Mouse (Mus musculus) cortical plate, adult 2 months (tissue): Measurements from ENCODE around the gene G2e3.

Source experiments
- CTCF ChIP-seq: fragments of 200-500 bp; IDR thresholded peaks from 2 replicates; pipeline ENCODE4 v1.5.1; 2011; ENCODE audit warnings: mild to moderate bottlenecking, control low read depth, low read length; ENCODE audit not compliant: insufficient read depth; ENCODE audit errors: extremely low read depth
- POLR2A ChIP-seq: fragments of 200-500 bp; IDR thresholded peaks from 2 replicates; pipeline ENCODE4 v1.6.1; 2011; ENCODE audit warnings: mild to moderate bottlenecking, low read length, control low read depth; ENCODE audit not compliant: insufficient read depth; ENCODE audit errors: extremely low read depth

- no peak for TF ChIP-seq CTCF
- TF ChIP-seq POLR2A, result peak; percentile 75; the same call in 1 of the 2 replicates
Measured at GRCm38 (mm10) chr12:51377003-51377887, 29.4 kb downstream of the G2e3 start, which contains the start of gene Scfd1.
